Mouse (Mus musculus) gastrocnemius, adult 8-10 months (tissue): ENCODE results near the gene Art5. TPM values are rescaled to one million over a fixed set of nuclear protein-coding genes. Genes with fewer than 3 reads are reported as not detected.
"Not testable (repeated sequence)": the region's sequence is repeated elsewhere in the genome, so short reads cannot be mapped to it uniquely, and the experiment has no call there.

Source experiments
- DNase-seq, 2 experiments: peaks; one replicate each; pipeline ENCODE4 v3.0.0; 2022; ENCODE audit warnings: low spot score in 2 of 2
- total RNA-seq, 4 experiments: library from RNA; stranded (reverse); gene quantifications; 2 replicates each; pipeline ENCODE4 v1.2.4; 2022

The Art5 gene
- total RNA-seq, 4 experiments from 2014 or later: 20.6 to 32.3 (median 29.4) TPM

DNA sequence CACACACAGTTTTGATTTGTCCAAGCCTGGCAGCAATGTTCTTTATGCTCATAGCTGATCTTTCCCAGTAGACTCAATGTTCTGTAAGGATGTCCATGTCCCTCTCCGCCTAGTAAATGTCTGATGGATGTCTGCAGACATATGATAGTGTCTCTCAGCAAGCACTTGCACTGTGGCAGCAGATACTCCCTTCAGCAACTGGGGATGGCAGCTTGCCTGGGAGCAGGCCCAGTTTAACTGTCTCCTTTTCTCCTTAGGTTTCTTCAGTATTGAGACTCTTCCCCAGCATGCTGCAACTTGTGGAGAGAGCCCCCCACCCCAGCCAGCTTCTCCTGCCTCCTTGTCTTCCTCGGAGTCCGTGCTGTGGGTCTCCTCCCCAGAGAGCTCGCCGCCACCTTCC lies 27.5 kb downstream of the Art5 start:
- peak; percentile 58 for DNase-seq

DNA sequence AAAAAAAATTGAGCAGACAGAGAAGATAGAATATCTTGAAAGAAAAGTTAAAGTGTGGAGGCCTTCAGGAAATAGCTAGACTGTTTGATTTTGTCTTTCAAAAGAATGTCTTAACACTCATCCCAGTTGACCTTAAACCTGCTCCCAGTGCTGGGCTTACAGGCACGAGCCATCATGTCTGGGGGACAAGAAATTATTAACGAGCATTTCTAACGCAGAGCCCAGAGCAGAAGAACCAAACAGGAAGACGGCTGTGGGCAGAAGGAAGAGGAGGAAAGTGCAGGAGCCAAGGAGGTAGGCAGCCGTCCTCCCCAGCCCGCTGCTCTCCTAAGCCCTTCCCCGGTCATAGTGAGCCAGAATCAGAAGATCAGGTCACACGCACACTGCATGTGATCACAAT lies 29.0 kb downstream of the Art5 start:
- DNase-seq: no peak

DNA sequence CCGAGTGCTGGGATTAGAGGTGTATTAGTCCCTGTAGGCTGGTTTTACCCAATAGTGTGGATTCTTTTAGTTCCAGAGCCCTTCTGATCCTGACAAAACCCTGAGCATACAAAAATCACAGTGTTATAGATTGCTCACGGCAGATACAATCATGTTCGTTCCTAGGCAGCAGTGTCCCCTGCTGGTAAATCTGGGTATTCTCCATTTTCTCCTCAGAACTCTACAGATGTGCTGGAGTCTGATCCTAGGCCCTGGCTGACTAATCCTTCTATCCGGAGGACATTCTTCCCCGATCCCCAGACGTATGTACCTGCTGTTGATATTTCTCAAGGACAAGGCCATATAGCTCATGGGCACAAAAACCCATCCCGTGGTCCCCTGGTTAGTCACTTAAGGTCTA lies 30.8 kb downstream of the Art5 start:
- DNase-seq: no peak

DNA sequence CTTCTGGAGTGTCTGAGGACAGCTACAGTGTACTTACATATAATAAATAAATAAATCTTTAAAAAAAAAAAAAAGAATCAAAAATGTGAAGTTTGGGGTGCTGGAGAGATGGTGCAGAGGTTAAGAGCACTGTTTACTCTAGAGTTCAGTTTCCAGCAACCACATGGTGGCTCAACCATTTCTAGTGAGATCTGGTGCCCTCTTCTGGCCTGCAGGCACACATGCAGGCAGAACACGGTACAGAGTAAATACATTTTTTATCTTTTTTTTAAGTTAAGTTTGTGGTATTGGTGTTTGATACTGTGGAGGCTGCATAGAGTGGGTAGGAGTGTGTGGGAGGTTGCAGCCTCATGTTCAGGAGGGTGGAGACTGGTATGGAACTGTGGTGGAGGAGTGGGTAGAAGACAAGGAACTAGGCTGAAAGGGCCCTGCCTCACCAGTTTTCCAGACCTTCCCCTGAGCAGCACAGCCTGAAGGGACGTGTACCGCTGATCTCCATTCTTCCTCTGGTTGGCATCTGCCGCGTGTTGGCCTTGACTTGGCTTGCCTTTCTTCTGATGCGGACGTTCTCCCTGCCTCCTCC lies 32.5 kb downstream of the Art5 start:
- DNase-seq: no peak

DNA sequence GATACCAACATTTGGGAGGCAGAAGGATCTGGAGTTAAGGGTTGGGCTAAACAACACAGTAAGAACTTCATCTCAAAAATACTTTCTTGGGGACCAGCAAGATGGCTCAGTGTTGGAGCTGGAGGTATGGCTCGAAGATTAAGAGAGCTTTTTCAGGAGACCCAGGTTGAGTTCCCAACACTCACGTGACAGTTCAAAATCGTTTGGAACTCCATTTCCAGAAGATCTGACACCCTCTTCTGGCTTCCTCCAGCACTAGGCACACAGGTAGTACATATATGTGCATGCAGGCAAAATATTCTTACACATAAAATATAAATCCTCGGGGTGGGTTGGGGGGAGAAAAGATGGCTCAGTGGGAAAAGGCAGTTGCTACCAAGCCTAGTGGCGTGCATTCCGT lies 42.9 kb downstream of the Art5 start:
- no peak for DNase-seq

DNA sequence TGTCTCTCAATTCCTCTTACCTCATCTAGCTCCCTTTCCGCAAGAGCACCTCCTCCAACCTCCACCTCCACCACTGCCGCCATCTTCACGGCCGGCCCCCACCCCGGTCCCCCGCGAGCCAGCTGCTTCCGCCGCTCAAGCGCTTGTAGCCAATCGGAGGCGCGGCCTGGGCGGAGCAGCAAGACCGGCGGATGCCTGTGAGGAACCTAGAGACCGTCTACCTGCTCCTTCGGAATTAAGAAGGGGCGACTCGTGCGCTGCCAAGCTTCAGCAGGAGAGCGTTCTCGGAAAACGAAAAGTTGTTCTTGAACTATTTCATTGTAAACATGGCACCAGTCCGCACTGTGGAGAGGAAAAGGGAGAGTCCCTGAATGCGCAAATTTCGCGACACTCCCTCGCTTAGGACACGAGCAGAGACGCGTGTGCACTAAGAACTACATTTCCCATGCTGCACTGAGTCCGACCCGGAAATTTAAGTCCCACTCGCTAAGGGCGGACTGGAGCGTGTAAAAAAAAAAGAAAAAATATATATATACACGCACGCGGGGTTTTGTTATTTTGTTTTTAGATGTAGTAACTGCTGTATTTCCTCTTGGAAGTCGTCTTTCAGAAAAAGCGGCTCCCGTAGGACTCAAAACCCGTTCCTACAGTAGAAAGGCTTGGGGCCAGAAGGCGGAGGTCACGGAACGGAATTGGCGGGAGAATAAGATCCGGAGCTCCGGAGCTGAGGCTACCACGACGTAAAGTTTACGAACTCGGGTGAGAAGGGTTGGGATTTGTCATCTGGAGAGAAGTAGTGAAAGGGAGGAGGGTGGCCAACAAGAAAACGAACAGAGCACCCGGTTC lies 44.0 kb downstream of the Art5 start, which contains the start of the genes Rnf121, Xndc1 and Xntrpc:
Rnf121 (minus strand) TSS at position 424 of the 846 bp plus-strand sequence.
Xndc1 (plus strand) TSS at position 466 of the 846 bp plus-strand sequence.
Xntrpc (plus strand) TSS at position 668 of the 846 bp plus-strand sequence.
- DNase-seq: peak; percentile 87

DNA sequence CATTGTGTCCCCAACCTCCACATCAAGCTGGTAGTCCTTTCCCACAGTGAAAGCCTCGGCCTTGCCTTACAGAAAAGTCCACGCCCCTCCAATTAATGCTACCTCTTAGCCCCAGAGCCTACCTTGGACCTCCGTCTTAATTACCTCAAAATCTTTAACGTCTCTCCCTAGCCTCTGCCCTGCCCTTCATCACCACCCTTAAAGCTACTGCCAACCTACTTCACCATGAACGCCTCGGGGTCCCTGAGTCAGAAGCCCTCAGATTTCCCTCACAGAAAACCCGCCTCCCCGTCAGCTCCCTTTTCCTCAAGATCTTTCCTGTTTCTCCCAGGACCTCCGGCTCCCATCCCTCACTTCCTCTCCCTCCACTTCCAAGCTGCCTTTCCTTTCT lies 44.6 kb downstream of the Art5 start:
- peak in 1 of 2 experiments; percentile 3 for DNase-seq

DNA sequence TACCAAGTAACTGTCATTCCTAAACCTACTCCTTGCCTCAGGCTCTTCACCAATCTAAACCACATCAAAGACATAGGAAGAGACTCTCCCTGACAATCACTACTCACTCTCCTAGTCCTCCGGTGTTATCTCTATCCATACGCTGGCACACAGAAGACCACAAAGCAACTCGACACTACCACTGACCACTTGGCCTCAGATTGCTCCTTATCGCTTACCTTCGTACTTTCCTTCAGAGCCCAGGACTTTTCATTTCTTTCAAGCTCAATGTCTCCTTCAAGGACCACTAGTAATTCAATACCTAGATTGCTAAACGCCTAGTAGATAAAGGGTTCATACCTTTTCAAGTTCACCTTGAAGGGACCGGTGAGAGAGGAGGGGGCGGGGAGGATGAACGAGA lies 45.4 kb downstream of the Art5 start:
- no peak for DNase-seq

DNA sequence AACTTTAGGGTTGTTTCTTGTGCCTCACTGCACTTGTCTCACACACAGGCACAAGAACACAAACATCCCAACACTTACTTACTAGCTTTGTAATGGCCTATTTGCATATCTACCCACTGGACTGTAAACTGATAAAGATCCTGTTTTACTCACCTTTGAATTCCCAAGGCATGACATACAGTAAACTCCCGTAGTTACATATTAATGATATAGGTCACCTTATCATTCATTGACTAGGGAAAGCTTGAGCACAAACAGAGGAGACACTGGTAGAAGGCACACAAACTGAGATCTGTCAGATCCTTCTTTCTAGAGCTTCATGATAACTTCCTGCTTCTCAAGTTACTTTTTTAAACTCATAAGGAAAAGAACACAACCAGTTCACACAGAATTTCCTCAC lies 47.1 kb downstream of the Art5 start:
- no peak for DNase-seq

DNA sequence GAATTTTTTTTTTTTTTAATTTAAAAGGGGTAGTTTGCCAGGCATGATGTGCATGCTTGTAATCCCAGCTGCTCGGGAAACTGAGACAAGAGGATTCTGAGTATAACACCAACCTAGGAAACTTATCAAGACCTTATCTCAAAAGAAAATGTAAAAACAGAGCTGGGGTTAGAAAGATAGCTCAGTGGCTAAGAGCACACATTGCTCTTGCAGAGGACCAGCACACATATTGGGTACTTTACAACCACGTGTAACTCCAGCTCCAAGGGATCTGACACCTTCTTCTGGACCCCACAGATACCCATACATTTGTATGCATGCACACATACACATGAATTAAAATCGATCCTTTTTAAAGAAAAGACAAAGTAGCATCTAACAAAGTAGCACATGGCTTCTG lies 47.9 kb downstream of the Art5 start:
- DNase-seq: no peak

DNA sequence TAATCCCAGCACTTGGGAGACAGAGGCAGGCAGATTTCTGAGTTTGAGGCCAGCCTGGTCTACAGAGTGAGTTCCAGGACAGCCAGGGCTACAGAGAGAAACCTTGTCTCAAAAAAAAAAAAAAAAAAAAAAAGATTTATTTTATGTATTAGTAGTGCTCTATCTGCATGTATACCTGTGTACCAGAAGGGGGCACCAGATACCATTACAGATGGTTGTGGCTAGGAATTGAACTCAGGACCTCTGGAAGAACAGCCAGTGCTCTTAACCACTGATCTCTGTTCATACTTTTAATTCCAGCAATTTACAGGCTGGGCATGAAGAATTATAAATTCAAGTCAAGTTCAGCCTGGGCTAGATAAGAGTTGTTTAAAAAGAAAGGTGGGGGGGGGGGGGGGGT lies 60.8 kb downstream of the Art5 start:
- not testable (repeated sequence) for DNase-seq

Other genes starting within 250 kb of the Art5 start
- 10 to 100 TPM; 17.8 to 28.6 (median 26.0) TPM for gene Anapc15, start 245.8 kb downstream of the Art5 start, total RNA-seq
- gene Folr1, start 238.7 kb downstream of the Art5 start, total RNA-seq: 1 to 10 TPM; 1.1 to 1.6 (median 1.3) TPM
- 100 to 1,000 TPM in 1 of 4 experiments, 10 to 100 TPM in 3; 92.8 to 102 (median 96.2) TPM for gene Lamtor1, start 203.6 kb downstream of the Art5 start, total RNA-seq
- gene Tomt, start 203.1 kb downstream of the Art5 start, total RNA-seq: not detected
- gene Lrrc51, start 175.6 kb downstream of the Art5 start, total RNA-seq: 1 to 10 TPM; 3.0 to 4.3 (median 3.8) TPM
- gene Numa1, start 175.4 kb downstream of the Art5 start, total RNA-seq: 10 to 100 TPM; 46.9 to 56.4 (median 51.8) TPM
- 1 to 10 TPM in 3 of 4 experiments, under 1 TPM in 1; 0.82 to 2.7 (median 1.7) TPM for gene Il18bp, start 90.8 kb downstream of the Art5 start, total RNA-seq
- 10 to 100 TPM; 25.1 to 29.6 (median 27.5) TPM for gene Rnf121, start 44.0 kb downstream of the Art5 start, total RNA-seq
- 1 to 10 TPM; 2.9 to 6.4 (median 3.2) TPM for gene Xndc1, start 44.0 kb downstream of the Art5 start, total RNA-seq
- 1 to 10 TPM in 1 of 4 experiments, under 1 TPM in 3; 0.22 to 1.1 (median 0.76) TPM for gene Xntrpc, start 43.8 kb downstream of the Art5 start, total RNA-seq
- gene Trpc2, start 26.4 kb downstream of the Art5 start, total RNA-seq: under 1 TPM in 2 of 4 experiments, not detected in 2; 0.21 to 0.56 TPM
- gene Art1, start 7.7 kb downstream of the Art5 start, total RNA-seq: 100 to 1,000 TPM; 502 to 604 (median 539) TPM
- gene Chrna10, start 7.3 kb upstream of the Art5 start, total RNA-seq: not detected
- 10 to 100 TPM; 22.1 to 29.8 (median 24.3) TPM for gene Nup98, start 100.7 kb upstream of the Art5 start, total RNA-seq
- 10 to 100 TPM; 22.9 to 25.7 (median 25.0) TPM for gene Pgap2, start 100.7 kb upstream of the Art5 start, total RNA-seq
- 10 to 100 TPM in 3 of 4 experiments, 1 to 10 TPM in 1; 8.9 to 14.8 (median 11.5) TPM for gene Rhog, start 146.6 kb upstream of the Art5 start, total RNA-seq
- 100 to 1,000 TPM; 159 to 172 (median 166) TPM for gene Stim1, start 158.3 kb upstream of the Art5 start, total RNA-seq